Mouse (Mus musculus) kidney, postnatal 14 days (tissue): ENCODE measurements around the gene Tmem183a.

Experiments
- DNase-seq: peaks from one replicate; pipeline ENCODE4 v3.0.0; 2022; ENCODE audit warnings: mixed read lengths

The Tmem183a gene

GRCm38 (mm10) chr1:134344005-134344950 lies 17.5 kb downstream of the Tmem183a start:
- DNase-seq, result peak; percentile 87

DNA sequence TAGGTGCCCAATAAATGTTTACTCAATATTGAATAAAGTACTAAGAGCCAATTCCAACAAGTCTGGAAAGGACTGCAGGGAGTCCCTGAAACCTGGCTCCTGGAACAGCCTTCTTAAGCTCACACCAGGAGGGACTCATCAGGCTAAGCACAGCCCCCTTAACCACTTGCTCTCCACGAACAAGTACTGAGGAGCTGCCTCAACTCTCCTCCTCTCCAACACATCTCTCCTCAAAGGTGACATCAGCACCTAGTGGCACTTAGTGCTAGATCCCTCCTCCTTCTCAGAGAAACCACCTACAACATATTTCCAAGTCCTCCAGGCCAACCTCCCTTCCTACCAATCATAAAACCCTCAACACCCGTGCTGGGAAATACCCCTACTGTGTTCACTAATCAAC lies 18.2 kb downstream of the Tmem183a start:
- DNase-seq, result no peak

GRCm38 (mm10) chr1:134342781-134343310 lies 18.9 kb downstream of the Tmem183a start:
- no peak for DNase-seq

GRCm38 (mm10) chr1:134342278-134342664 lies 19.5 kb downstream of the Tmem183a start:
- DNase-seq, result no peak

GRCm38 (mm10) chr1:134341641-134342277 lies 20.0 kb downstream of the Tmem183a start:
- no peak for DNase-seq

DNA sequence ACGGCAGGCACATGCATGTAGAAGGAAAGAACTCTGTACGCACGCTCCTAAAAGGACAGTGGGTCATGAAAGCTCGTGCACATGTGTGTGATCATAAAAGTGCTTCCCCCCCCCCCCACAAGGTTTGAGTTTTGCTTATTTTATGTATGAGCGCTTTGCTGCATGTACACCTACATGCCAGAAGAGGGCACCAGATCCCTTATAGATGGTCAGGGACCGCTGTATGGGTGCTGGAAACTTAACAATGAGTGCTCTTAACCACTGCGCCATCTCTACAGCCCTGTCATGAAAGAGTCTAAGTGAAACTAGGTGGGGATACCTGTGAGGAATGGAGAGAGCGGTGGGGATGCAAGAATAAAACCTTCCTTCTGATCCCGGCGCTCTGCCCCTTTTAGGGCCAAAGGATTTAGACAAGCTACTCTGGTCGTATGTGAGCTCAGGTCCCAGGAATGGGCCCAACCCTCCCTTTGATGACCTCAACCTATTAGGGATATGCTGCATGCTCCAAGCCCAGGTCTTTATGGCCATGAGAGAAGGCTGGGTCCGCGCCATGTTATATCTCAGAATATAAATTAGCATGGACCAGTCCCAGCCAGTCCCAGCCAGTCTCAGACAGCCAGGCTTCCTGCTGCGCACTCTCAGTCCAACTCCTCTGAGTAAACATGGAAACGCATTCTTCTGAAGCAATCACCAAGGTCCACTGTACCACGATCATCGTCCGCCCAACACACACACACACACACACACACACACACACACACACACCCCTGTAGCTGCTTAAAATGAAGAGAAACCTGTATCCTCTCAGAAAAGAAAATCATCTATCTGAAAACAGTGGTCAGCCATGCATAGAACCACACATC lies 21.8 kb downstream of the Tmem183a start:
- DNase-seq, result no peak

DNA sequence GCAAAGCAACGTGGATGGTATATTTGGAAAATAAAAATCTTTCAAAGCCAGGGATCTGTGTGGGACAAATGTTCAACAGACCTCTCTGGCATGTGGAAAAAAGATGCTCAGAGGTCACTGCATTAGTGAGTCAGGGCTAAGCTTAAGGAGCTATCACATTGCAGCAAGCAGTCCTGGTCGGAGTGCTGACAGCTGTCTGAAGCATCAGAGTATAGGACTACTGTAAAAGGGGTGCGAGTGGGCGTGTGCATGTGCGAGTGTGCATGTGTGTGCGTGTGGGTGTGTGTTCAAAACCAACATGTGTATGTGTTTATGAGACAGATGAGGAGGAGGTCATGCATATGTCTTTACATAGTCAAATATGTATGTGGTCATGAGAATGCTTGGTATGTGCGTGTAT lies 22.6 kb downstream of the Tmem183a start:
- no peak for DNase-seq

DNA sequence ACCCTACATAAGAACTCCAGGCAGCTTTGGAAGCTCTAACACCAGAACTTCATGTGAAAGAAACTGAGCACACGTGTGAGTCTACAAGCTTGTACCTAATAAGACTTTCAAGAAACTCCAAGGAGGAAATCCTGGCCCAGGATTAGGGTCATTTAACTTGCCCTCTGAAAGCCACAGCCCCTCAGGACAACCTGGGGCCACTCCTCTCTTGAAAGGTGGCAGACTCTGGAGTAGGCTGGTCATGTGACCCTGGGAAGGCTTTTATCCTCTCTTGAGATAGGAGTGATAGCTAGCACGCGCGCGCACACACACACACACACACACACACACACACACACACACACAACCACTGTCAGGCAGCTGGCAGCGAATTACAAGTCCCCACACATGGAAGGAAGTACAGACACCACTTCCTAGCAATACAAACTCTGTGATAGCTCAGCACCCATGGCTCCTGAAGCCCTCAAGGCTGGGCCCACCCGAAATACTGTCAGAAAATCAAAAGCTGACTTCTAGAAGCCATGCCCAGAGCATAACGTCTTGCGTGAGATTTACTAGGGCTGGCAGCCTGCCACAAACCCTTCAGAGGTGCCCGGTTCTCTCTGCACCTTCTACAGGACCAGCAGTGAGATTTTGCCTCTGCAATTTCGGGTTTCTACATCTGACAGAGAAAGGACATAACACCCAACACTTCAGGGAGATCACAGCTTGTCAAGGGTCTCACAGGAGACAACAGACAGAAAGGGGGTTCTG lies 24.6 kb downstream of the Tmem183a start:
- DNase-seq, result no peak

GRCm38 (mm10) chr1:134335924-134336810 lies 25.6 kb downstream of the Tmem183a start:
- DNase-seq, result no peak

- no peak for DNase-seq
These were observed 26.4 kb downstream of the Tmem183a start for GRCm38 (mm10) chr1:134335211-134335923.

- DNase-seq, result no peak
These were observed 27.5 kb downstream of the Tmem183a start for GRCm38 (mm10) chr1:134334111-134334827.

- no peak for DNase-seq
These were observed 28.2 kb downstream of the Tmem183a start for GRCm38 (mm10) chr1:134333371-134334110.

GRCm38 (mm10) chr1:134332770-134333271 lies 29.0 kb downstream of the Tmem183a start, which contains the start of gene Ppfia4:
TSS of gene Ppfia4 (minus strand) at chr1:134332928.
- DNase-seq, result peak; percentile 20

GRCm38 (mm10) chr1:134331879-134332635 lies 29.7 kb downstream of the Tmem183a start:
- DNase-seq, result peak; percentile 76

- DNase-seq, result no peak
These were observed 34.9 kb downstream of the Tmem183a start for GRCm38 (mm10) chr1:134326841-134327346.

- DNase-seq, result peak; percentile 51
These were observed 39.2 kb downstream of the Tmem183a start for GRCm38 (mm10) chr1:134322591-134322990.

DNA sequence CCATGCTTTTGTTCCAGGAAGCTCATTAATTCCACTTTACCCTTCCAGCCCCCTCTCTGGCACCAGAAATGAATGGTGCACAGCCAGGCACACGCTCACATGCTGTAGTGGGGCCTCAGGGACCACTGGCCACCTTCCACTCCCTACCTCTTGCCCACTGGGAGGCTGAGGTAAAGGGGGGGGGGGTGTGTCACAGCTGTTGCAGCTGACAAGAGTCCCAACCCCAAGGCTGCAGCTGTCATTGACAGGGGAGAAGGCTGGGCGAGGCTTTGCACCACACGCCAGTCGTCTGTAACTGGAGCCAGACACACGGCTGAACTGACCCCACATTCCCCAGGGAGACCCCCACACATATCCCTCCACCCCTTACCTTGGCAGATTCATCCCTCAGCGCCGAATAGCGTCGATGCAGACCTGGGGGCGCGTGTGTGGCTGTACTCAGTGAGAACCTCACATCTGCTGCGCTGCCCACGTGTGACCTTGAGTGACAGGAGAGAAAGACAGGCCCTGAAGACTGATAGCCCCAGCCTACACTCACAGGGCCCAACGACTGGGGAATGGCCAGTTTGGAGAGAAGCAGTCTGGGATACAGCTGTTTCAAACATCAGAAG lies 41.0 kb downstream of the Tmem183a start:
- DNase-seq, result no peak
